Mouse (Mus musculus) left cerebral cortex, postnatal 14 days (tissue): ENCODE results near the gene Hectd3. TPM values are rescaled to one million over a fixed set of nuclear protein-coding genes. Genes with fewer than 3 reads are reported as not detected.

Source experiments
- DNase-seq, 2 experiments: peaks; one replicate each; pipeline ENCODE4 v3.0.0; 2021 to 2022; ENCODE audit warnings: low spot score in 2 of 2, mixed read lengths in 1 of 2
- intact Hi-C: fragments of 180-260 bp; cut with DNase I; formaldehyde crosslinking; loops from one replicate; pipeline ENCODE4 v1.15.1; 2025
- total RNA-seq, 2 experiments: library from RNA; stranded (reverse); gene quantifications; 2 replicates each; pipeline ENCODE4 v1.2.3; 2021

Hectd3 gene
- total RNA-seq, 2 experiments from 2014 or later = 42.2 to 46.6 TPM

DNA sequence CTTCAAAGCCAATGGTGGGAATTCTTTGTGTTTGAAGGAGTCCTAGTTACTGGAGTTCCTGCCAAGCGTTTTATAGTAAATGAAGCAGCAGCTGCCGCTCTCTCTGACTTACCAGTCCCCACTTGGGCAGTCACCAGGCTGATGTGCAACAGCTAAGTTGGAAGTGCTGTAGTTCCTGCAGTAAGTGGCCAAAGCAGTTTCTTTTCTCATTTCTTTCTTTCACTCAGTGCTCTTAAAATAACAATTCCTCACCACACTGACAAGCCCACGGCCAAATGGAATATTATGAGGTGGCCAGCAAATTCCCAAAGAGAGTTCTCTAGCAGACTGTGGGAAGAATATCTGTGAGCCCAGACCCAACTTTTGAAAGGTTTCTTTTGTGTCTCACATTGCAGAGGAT lies 11.9 kb downstream of the Hectd3 start:
- DNase-seq = no peak
- intact Hi-C loops = no loop called here

GRCm38 (mm10) chr4:117010231-117010630 lies 15.1 kb downstream of the Hectd3 start:
- intact Hi-C loops = no loop called here

GRCm38 (mm10) chr4:117013596-117013995 lies 18.5 kb downstream of the Hectd3 start:
- intact Hi-C loops = no loop called here
- DNase-seq = no peak

More at GRCm38 (mm10) chr4:117010231-117010630, 15.1 kb downstream of the Hectd3 start:
- no peak for DNase-seq

- intact Hi-C loops = no loop called here
- no peak for DNase-seq
Measured at GRCm38 (mm10) chr4:117014901-117015415, 19.8 kb downstream of the Hectd3 start.

DNA sequence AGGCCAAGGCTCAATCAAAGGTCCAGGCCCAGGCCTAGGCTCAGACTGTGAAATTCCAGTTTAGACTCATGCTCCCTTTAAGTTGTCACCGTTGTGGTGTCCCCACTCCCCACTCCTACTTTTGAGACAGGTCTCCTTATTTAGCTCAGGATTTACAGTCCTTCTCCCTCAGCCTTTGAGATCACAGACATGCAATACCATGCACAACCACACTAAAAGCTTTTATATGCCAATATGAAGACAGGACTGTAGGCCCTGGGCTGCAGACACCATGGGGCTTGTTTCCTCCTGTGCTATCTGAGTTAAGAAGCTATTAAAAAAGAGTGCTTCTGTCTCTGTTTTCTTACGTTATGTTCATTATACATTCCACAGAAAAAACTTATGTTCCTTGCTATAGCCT lies 22.6 kb downstream of the Hectd3 start:
- no peak for DNase-seq
- intact Hi-C loops = no loop called here

DNA sequence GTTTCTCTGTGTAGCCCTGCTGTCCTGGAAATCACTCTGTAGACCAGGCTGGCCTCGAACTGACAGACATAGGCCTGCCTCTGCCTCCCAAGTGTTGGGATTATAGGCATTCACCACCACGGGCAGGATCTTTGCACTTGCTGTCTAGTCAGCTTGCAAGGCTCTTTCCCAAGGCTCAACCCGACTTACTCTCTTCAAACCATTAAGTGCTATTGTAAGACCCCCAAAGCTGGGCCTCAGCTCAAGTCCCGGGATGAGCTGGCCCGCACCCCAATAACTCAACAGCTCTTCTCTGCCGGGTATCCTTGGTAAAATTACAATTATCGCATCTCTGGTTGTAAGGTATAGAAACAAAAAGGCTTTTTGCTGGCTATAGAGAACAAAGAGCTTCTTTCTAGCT lies 23.2 kb downstream of the Hectd3 start:
- intact Hi-C loops = no loop called here
- no peak for DNase-seq

DNA sequence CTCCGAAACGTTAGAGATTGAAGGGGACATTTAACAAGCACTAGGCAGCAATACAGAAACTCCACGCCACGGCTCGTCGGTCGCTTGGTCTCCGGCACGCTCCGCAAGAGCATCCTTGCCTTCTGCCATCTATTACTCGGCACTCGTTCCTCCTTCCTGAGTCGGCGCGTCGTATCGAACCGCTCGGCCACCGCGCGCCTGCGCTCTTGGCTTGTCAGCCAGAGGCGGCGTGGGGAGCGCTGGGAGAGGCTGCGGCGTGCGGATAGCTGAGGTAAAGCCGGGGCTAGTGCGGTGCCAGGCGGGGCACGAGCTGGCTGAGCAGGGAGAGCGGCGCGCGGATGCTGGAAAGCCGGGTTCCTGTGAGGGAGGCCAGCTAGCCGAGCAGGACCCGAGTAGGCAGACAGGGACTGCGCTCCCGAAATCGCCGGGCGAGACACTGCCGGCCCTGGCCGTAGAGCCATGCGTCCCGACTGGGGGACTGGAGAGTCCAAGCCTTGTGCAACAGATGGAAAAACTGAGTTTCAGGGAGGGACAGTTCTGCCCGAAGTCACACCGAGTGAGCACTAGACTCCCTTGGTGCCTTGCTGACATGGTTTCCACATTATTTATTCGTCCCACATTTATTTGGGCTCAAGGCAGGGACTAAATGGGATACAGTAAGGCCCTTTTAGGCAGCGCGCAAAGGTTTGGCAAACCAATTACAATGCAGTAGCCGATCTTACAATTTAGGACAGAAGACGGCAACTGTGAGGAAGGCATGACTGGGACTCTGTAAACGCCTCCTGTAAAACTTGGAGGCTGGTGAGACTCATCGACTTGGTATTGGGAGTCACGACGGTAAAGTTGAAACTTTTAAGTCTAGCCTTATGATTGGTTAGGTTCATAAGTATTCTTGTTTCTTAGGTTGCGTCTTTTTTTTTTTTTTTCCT lies 24.4 kb downstream of the Hectd3 start, which contains the start of gene Eif2b3:
Gene Eif2b3, plus strand, starts transcription at position 197 of the 929 bp plus-strand sequence.
- DNase-seq = peak; percentile 89 to 92
- intact Hi-C loops = no loop called here

DNA sequence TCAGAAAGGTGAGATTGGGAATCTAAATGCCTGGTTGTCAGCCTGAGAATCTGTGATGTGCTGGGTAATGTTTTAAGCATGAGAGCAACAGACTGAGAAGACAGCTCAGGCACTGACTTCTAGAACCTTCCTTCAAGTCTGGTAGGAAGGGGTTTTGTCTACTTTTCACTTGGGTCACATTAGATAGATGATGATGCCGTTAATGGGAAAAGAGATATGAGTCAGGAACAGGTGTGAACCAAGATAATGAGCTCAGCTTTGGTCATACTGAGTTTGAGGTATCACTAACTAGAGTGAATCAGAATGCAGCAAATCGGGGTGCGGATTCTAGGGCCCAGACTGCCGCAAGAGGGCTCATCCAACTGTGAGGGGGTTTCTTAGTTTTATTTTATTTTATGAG lies 28.4 kb downstream of the Hectd3 start:
- no peak for DNase-seq
- intact Hi-C loops = no loop called here

GRCm38 (mm10) chr4:117031105-117031504 lies 36.0 kb downstream of the Hectd3 start:
- no peak for DNase-seq
- intact Hi-C loops = no loop called here

DNA sequence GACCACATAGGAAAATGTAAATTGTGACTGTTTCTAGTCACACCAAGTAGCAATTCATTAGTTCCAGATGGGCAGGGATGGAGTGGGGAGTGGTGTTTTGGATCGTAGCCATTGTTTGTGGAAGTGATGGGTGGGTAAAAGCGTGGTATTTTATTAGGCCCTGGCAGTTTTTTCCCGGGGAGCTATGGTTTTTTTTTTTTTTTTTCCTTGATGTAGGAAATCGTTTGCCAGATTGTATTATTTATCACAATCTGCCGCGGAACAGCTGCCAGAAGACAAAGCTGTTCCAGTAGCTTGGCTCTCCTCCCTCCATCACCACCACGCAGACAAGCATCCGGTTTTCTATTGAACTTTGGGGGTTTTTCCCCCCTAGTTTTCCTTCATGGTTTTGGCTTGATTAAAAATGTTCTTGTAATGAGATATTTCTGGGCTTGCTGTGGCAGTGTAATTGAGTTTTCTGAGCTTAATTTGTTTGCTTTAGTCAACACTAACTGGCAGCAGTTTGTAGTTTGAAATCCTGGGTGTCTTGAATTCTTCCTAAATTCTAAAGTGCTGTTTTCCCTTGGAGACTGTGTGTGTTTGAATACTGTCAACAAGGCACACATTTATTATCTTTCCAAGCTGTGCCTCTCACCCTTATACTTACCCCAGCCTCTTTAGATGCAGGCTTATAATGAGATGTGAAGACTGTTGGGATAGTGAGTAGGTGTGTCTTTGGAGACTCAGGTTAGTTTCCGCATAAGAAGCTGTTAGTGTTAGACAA lies 45.0 kb downstream of the Hectd3 start:
- peak; percentile 41 to 66 for DNase-seq
- intact Hi-C loops = no loop called here

GRCm38 (mm10) chr4:117040791-117041190 lies 45.7 kb downstream of the Hectd3 start:
- intact Hi-C loops = no loop called here
- DNase-seq = no peak

- peak; percentile 8 to 13 for DNase-seq
- intact Hi-C loops = no loop called here
Measured at GRCm38 (mm10) chr4:117041283-117041721, 46.2 kb downstream of the Hectd3 start.

- intact Hi-C loops = no loop called here
- no peak for DNase-seq
Measured at GRCm38 (mm10) chr4:117048836-117049235, 53.7 kb downstream of the Hectd3 start.

GRCm38 (mm10) chr4:117049485-117049884 lies 54.4 kb downstream of the Hectd3 start:
- no peak for DNase-seq
- intact Hi-C loops = no loop called here

DNA sequence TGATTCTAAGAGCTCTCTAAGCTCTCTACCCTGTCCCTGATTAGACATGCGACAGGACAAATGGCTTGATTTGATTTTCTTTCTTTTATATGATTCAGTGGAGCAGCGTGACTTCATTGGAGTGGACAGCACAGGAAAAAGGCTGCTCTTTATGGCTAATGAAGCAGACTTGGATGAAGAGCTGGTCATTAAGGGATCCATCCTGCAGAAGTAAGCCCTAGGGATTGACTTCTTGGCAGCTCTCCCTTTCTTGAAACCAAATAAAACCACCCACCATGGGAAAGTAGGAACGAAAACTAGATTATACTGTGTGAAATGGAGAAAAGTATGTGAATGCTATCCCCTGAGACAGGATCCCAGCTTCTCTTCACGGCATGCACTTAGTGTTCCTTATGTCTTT lies 57.5 kb downstream of the Hectd3 start:
- no peak for DNase-seq
- intact Hi-C loops = no loop called here

GRCm38 (mm10) chr4:117053956-117054355 lies 58.8 kb downstream of the Hectd3 start:
- intact Hi-C loops = no loop called here
- no peak for DNase-seq
